Mouse (Mus musculus): ENCODE data around the gene Olfr631. TPM values are rescaled to one million over a fixed set of nuclear protein-coding genes. Genes with fewer than 3 reads are reported as not detected.
"Not testable (repeated sequence)": the region's sequence is repeated elsewhere in the genome, so short reads cannot be mapped to it uniquely, and the experiment has no call there.

The Olfr631 gene
- total RNA-seq (2021), result not detected
- long read RNA-seq, experiment 1, result 0 reads
- long read RNA-seq, experiment 2, result 0 reads

GRCm38 (mm10) chr7:103928525-103928924 is at the start of gene Olfr631:
TSS of gene Olfr631 (plus strand) at chr7:103928825.
- no peak within 1 kb of the TSS for H3K4me3 ChIP-seq
- H3K27ac ChIP-seq, result no peak within 1 kb of the TSS
- DNase-seq (ENCODE audit: low spot score in 2 of 2), result no peak
- TF ChIP-seq CTCF (conservative IDR thresholded peaks at IDR 0.05), result no peak

GRCm38 (mm10) chr7:103886152-103886551 is 42.5 kb upstream of the Olfr631 start, which contains the start of gene Olfr66:
TSS of gene Olfr66 (minus strand) at chr7:103886252.
- no peak for TF ChIP-seq CTCF (conservative IDR thresholded peaks at IDR 0.05)
- Histone ChIP-seq H3K4me3 (no peak within 1 kb of the TSS), H3K27ac (no peak within 1 kb of the TSS)
- DNase-seq (ENCODE audit: low spot score in 2 of 2), result no peak

- Histone ChIP-seq H3K4me3 (no peak within 1 kb of the TSS), H3K27ac (no peak within 1 kb of the TSS)
- no peak for TF ChIP-seq CTCF (conservative IDR thresholded peaks at IDR 0.05)
- no peak for DNase-seq (ENCODE audit: low spot score in 2 of 2)
These were observed 34.2 kb upstream of the Olfr631 start, which contains the start of gene Olfr64 for GRCm38 (mm10) chr7:103894385-103894784. TSS of gene Olfr64 (minus strand) at chr7:103894485.

- Histone ChIP-seq H3K4me3 (no peak within 1 kb of the TSS), H3K27ac (no peak within 1 kb of the TSS)
- no peak for DNase-seq (ENCODE audit: low spot score in 2 of 2)
- TF ChIP-seq CTCF (conservative IDR thresholded peaks at IDR 0.05), result no peak
These were observed 25.4 kb upstream of the Olfr631 start, which contains the start of gene Olfr65 for GRCm38 (mm10) chr7:103903187-103903586. TSS of gene Olfr65 (plus strand) at chr7:103903487.

GRCm38 (mm10) chr7:103910047-103910446 is 18.6 kb upstream of the Olfr631 start:
- Histone ChIP-seq H3K27ac (no peak overlapping the region), H3K4me3 (no peak overlapping the region)
- no peak for DNase-seq (ENCODE audit: low spot score in 2 of 2)
- no peak for TF ChIP-seq CTCF (conservative IDR thresholded peaks at IDR 0.05)

GRCm38 (mm10) chr7:103912969-103913511 is 15.6 kb upstream of the Olfr631 start:
- TF ChIP-seq CTCF (conservative IDR thresholded peaks at IDR 0.05), result peak; percentile 38
- Histone ChIP-seq H3K27ac (no peak overlapping the region), H3K4me3 (no peak overlapping the region)
- DNase-seq (ENCODE audit: low spot score in 2 of 2), result no peak

GRCm38 (mm10) chr7:103915338-103915737 is 13.3 kb upstream of the Olfr631 start:
- no peak overlapping the region for H3K4me3 ChIP-seq
- DNase-seq (ENCODE audit: low spot score in 2 of 2), result no peak
- no peak for TF ChIP-seq CTCF (conservative IDR thresholded peaks at IDR 0.05)
- H3K27ac ChIP-seq, result no peak overlapping the region

GRCm38 (mm10) chr7:103934264-103934663 is 5.6 kb downstream of the Olfr631 start, which contains the start of gene Olfr632:
TSS of gene Olfr632 (plus strand) at chr7:103934347.
- Histone ChIP-seq H3K4me3 (no peak within 1 kb of the TSS), H3K27ac (no peak within 1 kb of the TSS)
- DNase-seq (ENCODE audit: low spot score in 2 of 2), result no peak
- TF ChIP-seq CTCF (conservative IDR thresholded peaks at IDR 0.05), result no peak

GRCm38 (mm10) chr7:103942730-103943129 is 14.1 kb downstream of the Olfr631 start:
- Histone ChIP-seq H3K4me3 (no peak overlapping the region), H3K27ac (no peak overlapping the region)
- TF ChIP-seq CTCF (conservative IDR thresholded peaks at IDR 0.05), result peak; percentile 66
- peak in 1 of 2 experiments; percentile 9 for DNase-seq (ENCODE audit: low spot score in 2 of 2)

GRCm38 (mm10) chr7:103944137-103944536 is 15.5 kb downstream of the Olfr631 start, which contains the start of gene Olfr633:
TSS of gene Olfr633 (plus strand) at chr7:103944437.
- TF ChIP-seq CTCF (conservative IDR thresholded peaks at IDR 0.05), result no peak
- DNase-seq (ENCODE audit: low spot score in 2 of 2), result no peak

GRCm38 (mm10) chr7:103966873-103967272 is 38.2 kb downstream of the Olfr631 start:
- not testable (repeated sequence) for H3K27ac ChIP-seq

More at GRCm38 (mm10) chr7:103944137-103944536, 15.5 kb downstream of the Olfr631 start, which contains the start of gene Olfr633:
- Histone ChIP-seq H3K27ac (no peak within 1 kb of the TSS), H3K4me3 (no peak within 1 kb of the TSS)

GRCm38 (mm10) chr7:103970852-103971251 is 42.2 kb downstream of the Olfr631 start, which contains the start of gene Olfr635:
TSS of gene Olfr635 (plus strand) at chr7:103971152.
- Histone ChIP-seq H3K27ac (no peak within 1 kb of the TSS), H3K4me3 (no peak within 1 kb of the TSS)
- no peak for DNase-seq (ENCODE audit: low spot score in 2 of 2)
- no peak for TF ChIP-seq CTCF (conservative IDR thresholded peaks at IDR 0.05)

More at GRCm38 (mm10) chr7:103966873-103967272, 38.2 kb downstream of the Olfr631 start:
- not testable (repeated sequence) for H3K4me3 ChIP-seq; DNase-seq (ENCODE audit: low spot score in 2 of 2)

- no peak for DNase-seq (ENCODE audit: low spot score in 2 of 2)
- no peak for TF ChIP-seq CTCF (conservative IDR thresholded peaks at IDR 0.05)
- no peak overlapping the region for H3K4me3 ChIP-seq
- H3K27ac ChIP-seq, result no peak overlapping the region
These were observed 43.2 kb downstream of the Olfr631 start for GRCm38 (mm10) chr7:103971782-103972181.

Other genes starting within 250 kb of the Olfr631 start
- not detected for gene Olfr625-ps1, start 246.1 kb upstream of the Olfr631 start, total RNA-seq (2021)
- not detected for gene Olfr243, start 214.2 kb upstream of the Olfr631 start, total RNA-seq (2021)
- gene Olfr628, start 198.5 kb upstream of the Olfr631 start, total RNA-seq (2021), result not detected
- gene Olfr629, start 183.9 kb upstream of the Olfr631 start, total RNA-seq (2021), result not detected
- not detected for gene Olfr630, start 171.5 kb upstream of the Olfr631 start, total RNA-seq (2021)
- gene Olfr69, start 157.2 kb upstream of the Olfr631 start, total RNA-seq (2021), result not detected
- gene Olfr68, start 149.1 kb upstream of the Olfr631 start, total RNA-seq (2021), result not detected
- gene Olfr67, start 137.0 kb upstream of the Olfr631 start, total RNA-seq (2021), result not detected
- gene Hbb-bt, start 114.8 kb upstream of the Olfr631 start, total RNA-seq (2021), result 10 to 100 TPM; 30.9 to 57.0 TPM
- 100 to 1,000 TPM; 322 to 529 TPM for gene Hbb-bs, start 100.7 kb upstream of the Olfr631 start, total RNA-seq (2021)
- gene Hbb-bh2, start 88.3 kb upstream of the Olfr631 start, total RNA-seq (2021), result not detected
- gene Hbb-bh1, start 85.7 kb upstream of the Olfr631 start, total RNA-seq (2021), result not detected
- not detected for gene Hbb-y, start 75.6 kb upstream of the Olfr631 start, total RNA-seq (2021)
- gene Olfr66, start 42.6 kb upstream of the Olfr631 start, total RNA-seq (2021), result not detected
- gene Olfr64, start 34.3 kb upstream of the Olfr631 start, total RNA-seq (2021), result not detected
- not detected for gene Olfr65, start 25.3 kb upstream of the Olfr631 start, total RNA-seq (2021)
- gene Olfr632, start 5.5 kb downstream of the Olfr631 start, total RNA-seq (2021), result not detected
- gene Olfr633, start 15.6 kb downstream of the Olfr631 start, total RNA-seq (2021), result not detected
- under 1 TPM; 0.05 to 0.07 TPM for gene Olfr635, start 42.3 kb downstream of the Olfr631 start, total RNA-seq (2021)
- not detected for gene Olfr638, start 69.9 kb downstream of the Olfr631 start, total RNA-seq (2021)
- under 1 TPM; 0.07 to 0.10 TPM for gene Olfr639, start 88.5 kb downstream of the Olfr631 start, total RNA-seq (2021)
- gene Olfr640, start 96.7 kb downstream of the Olfr631 start, total RNA-seq (2021), result not detected
- gene Olfr641, start 106.6 kb downstream of the Olfr631 start, total RNA-seq (2021), result not detected
- not detected for gene Olfr642, start 123.8 kb downstream of the Olfr631 start, total RNA-seq (2021)
- not detected for gene 4930516K23Rik, start 132.6 kb downstream of the Olfr631 start, total RNA-seq (2021)
- gene Olfr644, start 143.0 kb downstream of the Olfr631 start, total RNA-seq (2021), result not detected
- gene Olfr645, start 156.6 kb downstream of the Olfr631 start, total RNA-seq (2021), result not detected
- under 1 TPM in 1 of 2 experiments, not detected in 1; 0.18 TPM for gene Olfr646, start 176.0 kb downstream of the Olfr631 start, total RNA-seq (2021)
- gene Ubqln5, start 201.0 kb downstream of the Olfr631 start, total RNA-seq (2021), result not detected
- gene Olfr643, start 208.6 kb downstream of the Olfr631 start, total RNA-seq (2021), result not detected
- not detected for gene Ubqln3, start 214.5 kb downstream of the Olfr631 start, total RNA-seq (2021)
- not detected for gene Ubqlnl, start 221.7 kb downstream of the Olfr631 start, total RNA-seq (2021)
- not detected for gene Olfm5, start 236.0 kb downstream of the Olfr631 start, total RNA-seq (2021)